Comparison of ENCODE assay signal across 8 mouse cellular contexts in the genomic region with DNA sequence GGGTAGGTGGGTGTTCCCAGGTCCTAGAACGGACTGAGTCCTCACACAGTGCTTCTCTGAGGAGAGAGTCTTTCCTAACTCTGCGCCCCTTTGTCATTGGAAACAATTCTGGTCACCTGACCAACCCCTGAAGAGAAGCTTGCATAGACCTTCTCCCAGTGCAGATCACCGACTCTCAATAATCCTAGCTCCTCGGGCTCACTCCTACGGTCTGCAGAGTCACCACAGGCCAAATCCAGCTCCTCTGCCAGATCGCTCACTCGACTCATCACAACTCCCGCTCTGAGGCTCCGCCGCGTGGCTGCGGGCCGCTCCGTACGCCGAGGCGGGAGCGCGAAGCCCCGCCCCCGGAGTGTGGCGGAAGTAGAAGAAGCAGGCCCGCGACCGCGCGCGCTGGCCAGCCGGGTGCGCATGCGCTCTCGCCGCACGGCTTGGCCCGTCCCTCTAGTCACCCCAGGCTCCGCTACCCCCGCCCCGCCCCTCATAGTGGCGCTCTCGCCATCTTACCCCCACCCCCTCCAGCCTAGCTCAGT. TPM values are rescaled to one million over a fixed set of nuclear protein-coding genes. Genes with fewer than 3 reads are reported as not detected.
A peak's percentile ranks its signal among the peaks of the same experiment; 100 is the strongest.
DNase-seq lines count a peak whose midpoint lies in the region; ATAC-seq and TF ChIP-seq lines count a peak whose summit lies in the region.

A gene (plus strand): TSS at position 415 of the 533 bp plus-strand sequence.

- peaks cover 36% of the 10 kb centered on the region for H3K4me1 ChIP-seq in megakaryocyte, embryonic 14.5 days

- peak; percentile 44; the same call in 1 of the 2 replicates for TF ChIP-seq CTCF in gastrocnemius, adult 2 months (IDR thresholded peaks at IDR 0.05)

- H3K4me3 ChIP-seq in gastrocnemius, adult 2 months = peak within 1 kb of the TSS; percentile 76
- peak within 1 kb of the TSS; percentile 97 for H3K4me3 ChIP-seq in megakaryocyte, embryonic 14.5 days (replicated peaks)

- DNase-seq in ZHBTc4 (ENCODE audit: low read depth, low spot score) = peak; percentile 98
- peak; percentile 98 for DNase-seq in gastrocnemius, adult 2 months
- DNase-seq in hindlimb bud, embryonic 11.5 days (ENCODE audit: extremely low spot score, low read depth, low spot score) = peak; percentile 80
- DNase-seq in left cerebral cortex, adult 8-10 months (ENCODE audit: low spot score in 2 of 2) = peak; percentile 89 to 96
- peak; percentile 97 to 98 for DNase-seq in right cerebral cortex, postnatal 10 days (ENCODE audit: low spot score in 2 of 2)
- peak; percentile 99 for DNase-seq in urinary bladder, postnatal 25 days (ENCODE audit: low spot score)

- H3K36me3 ChIP-seq in megakaryocyte, embryonic 14.5 days (replicated peaks; ENCODE audit: low read length) = no peaks in the 10 kb centered on the region

- intact Hi-C loops in gastrocnemius, adult 2 months (cut with DNase I) = no loop called here

- ATAC-seq in common myeloid progenitor, adult 5-6 weeks (replicated peaks; ENCODE audit: low read depth, poor library complexity, severe bottlenecking) = peak; percentile 77

- no peaks in the 10 kb centered on the region for H3K9me3 ChIP-seq in megakaryocyte, embryonic 14.5 days

- no peaks in the 10 kb centered on the region for H3K27me3 ChIP-seq in megakaryocyte, embryonic 14.5 days (replicated peaks)

- peak within 1 kb of the TSS; percentile 92 for H3K27ac ChIP-seq in gastrocnemius, adult 2 months

RNA-seq across cellular contexts. Expression of the gene that starts here (rescaled TPM):
- total RNA-seq in common myeloid progenitor, adult 5-6 weeks (2017) = 15.7 and 18.0 TPM in 2 replicates
- total RNA-seq in gastrocnemius, adult 2 months (2021) = 10 to 100 TPM; 10.2 to 10.8 TPM
- total RNA-seq in left cerebral cortex, adult 8-10 months (2022) = 10 to 100 TPM; 14.4 to 18.0 (median 16.6) TPM
- polyA plus RNA-seq in megakaryocyte, embryonic 14.5 days (2012; ENCODE audit: insufficient read depth, low replicate concordance) = 11.1 and 11.4 TPM in 2 replicates

Comparison
In these comparisons a context has a peak if more than half of its experiments do, and no peak if none do; other contexts are left out.
1. Peak in every context shown above with its lines: DNase-seq, ATAC-seq, H3K4me3 ChIP-seq and H3K27ac ChIP-seq.